Mouse (Mus musculus) liver, embryonic 11.5 days (tissue): ENCODE data around the gene Entpd1. TPM values are rescaled to one million over a fixed set of nuclear protein-coding genes. Genes with fewer than 3 reads are reported as not detected.

Source experiments
- ATAC-seq: fragments of 200-750 bp; cut with Nextera tagmentation; replicated peaks from 2 replicates; pipeline ENCODE4 v1.8.0; 2017; ENCODE audit warnings: moderate number of reproducible peaks, mild to moderate bottlenecking, moderate TSS enrichment, moderate library complexity; ENCODE audit not compliant: low FRiP score
- DNase-seq: peaks from one replicate; pipeline ENCODE4 v3.0.0-alpha.2; 2017; ENCODE audit warnings: low spot score
- H3K27ac ChIP-seq: fragments of 300-500 bp; sonication (generic); 2 replicates; pipeline ENCODE4 v1.5.1; 2014; ENCODE audit warnings: mild to moderate bottlenecking, low read depth, low read length, control low read depth
- H3K27me3 ChIP-seq: fragments of 300-500 bp; sonication (generic); replicated peaks from 2 replicates; pipeline ENCODE4 v1.6.1; 2014; ENCODE audit warnings: low read length, mixed read lengths; ENCODE audit not compliant: control insufficient read depth, insufficient read depth
- H3K36me3 ChIP-seq: fragments of 300-500 bp; sonication (generic); 2 replicates; pipeline ENCODE4 v1.6.1; 2014; ENCODE audit warnings: mild to moderate bottlenecking, low read length, moderate library complexity, mixed read lengths; ENCODE audit not compliant: control insufficient read depth, insufficient read depth
- H3K4me1 ChIP-seq: fragments of 300-500 bp; sonication (generic); replicated peaks from 2 replicates; pipeline ENCODE4 v1.6.1; 2014; ENCODE audit warnings: low read length, mixed read lengths; ENCODE audit not compliant: control insufficient read depth, insufficient read depth
- H3K4me2 ChIP-seq: fragments of 300-500 bp; sonication (generic); 2 replicates; pipeline ENCODE4 v1.6.1; 2014; ENCODE audit warnings: mild to moderate bottlenecking, control low read depth, moderate library complexity
- H3K4me3 ChIP-seq: fragments of 300-500 bp; sonication (generic); 2 replicates; pipeline ENCODE4 v1.5.1; 2014; ENCODE audit warnings: low read depth, low read length, control low read depth
- H3K9ac ChIP-seq: fragments of 300-500 bp; sonication (generic); 2 replicates; pipeline ENCODE4 v1.6.1; 2014; ENCODE audit warnings: low read depth, low read length, control low read depth
- H3K9me3 ChIP-seq: fragments of 300-500 bp; sonication (generic); 2 replicates; pipeline ENCODE4 v1.6.1; 2016; ENCODE audit warnings: low read length, inconsistent platforms, mixed read lengths; ENCODE audit not compliant: control insufficient read depth
- WGBS: fragments of 180-500 bp; shearing (Covaris S2); extraction: QIAGEN DNeasy Blood & Tissue Kit; methylation state at CpG from one replicate; pipeline ENCODE4 v1.1.7; 2014; 5-methylcytosine and 5-hydroxymethylcytosine counted together
- polyA plus RNA-seq: library from polyadenylated mRNA; unstranded; fragments of >200 nt; fragmentation: Nextera tagmentation; extraction: Ambion mirVana; gene quantifications from 2 replicates; pipeline ENCODE4 v1.2.1, GENCODE M21; 2014

Entpd1 gene
- polyA plus RNA-seq, 1 experiment from 2014 or later: 3.0 TPM

DNA sequence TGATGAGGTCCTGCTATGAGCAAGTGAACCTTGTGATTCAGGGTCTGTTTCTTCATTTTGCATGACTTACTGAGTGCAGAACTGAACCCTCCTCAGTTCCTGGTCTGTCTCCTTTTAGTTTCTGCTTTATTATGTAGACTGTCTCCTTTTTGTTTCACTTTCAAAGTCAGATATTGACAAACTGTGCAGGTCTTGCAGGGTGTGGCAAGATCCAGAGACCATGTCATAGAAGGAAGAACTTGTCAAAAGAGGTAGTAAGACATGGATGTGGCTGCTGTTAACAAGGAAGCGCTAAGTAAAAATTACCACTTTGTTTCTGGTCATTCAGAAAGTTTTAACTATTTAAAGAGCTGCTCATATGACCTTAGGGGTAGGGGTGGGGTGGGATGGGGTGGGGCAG, 72.0 kb downstream of the Entpd1 start:
- ATAC-seq: no peak

DNA sequence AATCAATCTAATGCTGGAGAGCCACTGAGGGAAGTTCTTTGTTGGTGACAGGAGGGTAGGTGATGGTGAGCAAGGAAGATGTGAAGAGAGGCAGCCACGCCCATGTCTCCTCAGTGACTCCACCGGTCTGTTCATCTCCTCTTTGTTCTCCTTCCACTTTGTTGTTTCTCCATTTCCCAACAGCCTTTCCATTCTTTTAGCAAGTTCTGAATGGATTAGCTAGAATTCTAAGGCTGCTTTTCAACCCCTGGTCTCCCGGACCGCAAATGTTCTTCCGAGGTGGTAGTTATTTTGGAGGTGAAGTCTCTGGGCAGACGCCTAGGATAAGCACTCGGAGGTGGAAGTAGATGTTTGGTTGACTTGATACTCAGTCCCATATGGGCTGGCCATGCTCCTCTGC, 72.4 kb downstream of the Entpd1 start:
- Histone ChIP-seq H3K4me2 (no peak overlapping the region), H3K27ac (no peak overlapping the region), H3K36me3 (no peaks in the 10 kb centered on the region), H3K27me3 (no peaks in the 10 kb centered on the region), H3K4me1 (no peaks in the 10 kb centered on the region; the same call in 1 of the 2 replicates), H3K9ac (no peak overlapping the region), H3K4me3 (no peak overlapping the region), H3K9me3 (no peaks in the 10 kb centered on the region)
- DNase-seq (no peak), ATAC-seq (no peak)
- 81% methylated on average over 7 of the region's 7 CpGs for WGBS

More for the DNA sequence above, 72.0 kb downstream of the Entpd1 start:
- Histone ChIP-seq H3K4me3 (no peak overlapping the region), H3K27me3 (no peaks in the 10 kb centered on the region), H3K4me2 (no peak overlapping the region), H3K36me3 (no peaks in the 10 kb centered on the region), H3K27ac (no peak overlapping the region), H3K9me3 (no peaks in the 10 kb centered on the region), H3K4me1 (no peaks in the 10 kb centered on the region; the same call in 1 of the 2 replicates), H3K9ac (no peak overlapping the region)
- WGBS: 83% methylated on average over 1 of the region's 1 CpGs
- no peak for DNase-seq

DNA sequence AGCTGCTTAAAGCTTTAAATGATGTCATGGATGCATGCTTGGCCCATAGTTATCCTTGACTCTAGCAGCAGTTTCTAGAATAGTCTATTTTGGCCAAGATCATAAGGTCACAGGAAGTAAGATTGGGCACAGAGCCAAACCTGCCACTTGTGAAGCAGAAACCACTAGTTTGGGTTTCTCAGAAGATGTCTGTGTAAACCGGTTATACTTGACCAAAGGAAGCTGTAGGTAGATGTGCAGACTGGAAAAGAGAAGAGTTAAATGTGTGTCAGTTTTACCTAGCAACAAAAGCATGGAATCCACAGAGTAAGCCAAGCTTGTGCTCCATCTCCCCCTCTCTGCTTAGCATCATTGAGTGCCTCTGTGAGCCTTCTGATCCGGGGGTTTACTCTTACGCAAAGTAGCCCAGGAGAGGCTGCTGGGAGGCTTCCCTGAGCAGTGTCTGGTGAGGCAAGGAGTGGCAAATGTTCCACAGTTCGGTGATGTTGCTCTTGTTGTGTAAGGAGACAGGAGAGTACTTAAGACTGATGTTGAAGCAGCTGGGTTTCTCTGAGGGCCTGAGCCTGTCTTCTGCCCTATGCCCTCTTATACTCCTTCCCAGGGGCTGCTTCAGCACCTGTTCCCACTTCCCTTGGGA, 75.2 kb downstream of the Entpd1 start:
- Histone ChIP-seq H3K27me3 (no peaks in the 10 kb centered on the region), H3K4me2 (no peak overlapping the region), H3K27ac (no peak overlapping the region), H3K9me3 (no peaks in the 10 kb centered on the region), H3K9ac (no peak overlapping the region), H3K4me3 (no peak overlapping the region), H3K4me1 (no peaks in the 10 kb centered on the region; the same call in 1 of the 2 replicates), H3K36me3 (no peaks in the 10 kb centered on the region)
- DNase-seq: no peak
- WGBS: 78% methylated on average over 4 of the region's 4 CpGs
- ATAC-seq: no peak

DNA sequence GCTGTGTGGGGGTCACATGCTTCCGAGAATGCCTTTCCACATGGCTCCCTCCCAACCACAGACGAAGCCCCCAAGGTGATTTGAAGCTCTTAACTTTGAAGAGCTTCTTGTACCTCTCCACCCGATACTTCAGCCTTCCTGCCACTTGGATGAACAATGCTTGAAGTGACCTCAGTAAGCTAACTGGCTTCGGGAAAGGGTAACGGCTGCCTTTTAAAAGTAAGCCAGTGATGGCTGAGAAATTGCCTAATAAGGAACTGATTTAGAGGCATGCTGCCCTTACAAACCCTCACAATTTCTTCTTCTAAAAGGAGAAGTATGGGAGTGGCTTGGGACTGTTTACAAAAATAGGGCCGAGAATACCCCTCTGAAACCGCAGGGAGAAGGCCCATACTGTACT, 81.0 kb downstream of the Entpd1 start:
- no peak for DNase-seq
- ATAC-seq: no peak
- WGBS: 68% methylated on average over 7 of the region's 7 CpGs

DNA sequence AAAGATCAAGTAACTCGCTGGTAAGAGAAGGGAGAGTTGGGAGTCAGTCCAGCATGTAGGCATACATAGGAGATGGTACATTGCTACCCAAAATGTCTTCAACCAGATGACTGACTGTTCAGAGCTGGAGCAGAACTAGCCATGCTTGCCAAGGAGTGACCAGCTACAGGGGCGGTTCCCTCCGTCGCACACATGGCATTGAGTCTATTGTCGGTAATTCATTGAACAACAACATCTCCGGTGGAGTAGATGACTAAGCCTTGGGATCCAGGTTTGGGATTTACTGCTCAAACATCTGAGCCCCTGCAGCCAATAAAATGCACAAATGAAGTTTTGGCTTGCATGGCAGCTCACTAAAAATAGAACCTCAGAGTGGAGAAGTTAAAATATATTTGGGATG, 84.0 kb downstream of the Entpd1 start:
- no peak overlapping the region for H3K4me3 ChIP-seq
- no peaks in the 10 kb centered on the region for H3K27me3 ChIP-seq
- ATAC-seq (no peak), DNase-seq (no peak)
- H3K9ac ChIP-seq: no peak overlapping the region
- 89% methylated on average over 6 of the region's 6 CpGs for WGBS
- no peak overlapping the region for H3K27ac ChIP-seq
- no peaks in the 10 kb centered on the region for H3K4me1 ChIP-seq
- H3K4me2 ChIP-seq: no peak overlapping the region
- H3K36me3 ChIP-seq: no peaks in the 10 kb centered on the region
- no peaks in the 10 kb centered on the region for H3K9me3 ChIP-seq

More for the DNA sequence above, 81.0 kb downstream of the Entpd1 start:
- no peaks in the 10 kb centered on the region for H3K4me1 ChIP-seq
- no peak overlapping the region for H3K9ac ChIP-seq
- no peaks in the 10 kb centered on the region for H3K27me3 ChIP-seq
- no peak overlapping the region for H3K4me2 ChIP-seq
- H3K4me3 ChIP-seq: no peak overlapping the region
- H3K36me3 ChIP-seq: no peaks in the 10 kb centered on the region
- no peaks in the 10 kb centered on the region for H3K9me3 ChIP-seq
- H3K27ac ChIP-seq: no peak overlapping the region

DNA sequence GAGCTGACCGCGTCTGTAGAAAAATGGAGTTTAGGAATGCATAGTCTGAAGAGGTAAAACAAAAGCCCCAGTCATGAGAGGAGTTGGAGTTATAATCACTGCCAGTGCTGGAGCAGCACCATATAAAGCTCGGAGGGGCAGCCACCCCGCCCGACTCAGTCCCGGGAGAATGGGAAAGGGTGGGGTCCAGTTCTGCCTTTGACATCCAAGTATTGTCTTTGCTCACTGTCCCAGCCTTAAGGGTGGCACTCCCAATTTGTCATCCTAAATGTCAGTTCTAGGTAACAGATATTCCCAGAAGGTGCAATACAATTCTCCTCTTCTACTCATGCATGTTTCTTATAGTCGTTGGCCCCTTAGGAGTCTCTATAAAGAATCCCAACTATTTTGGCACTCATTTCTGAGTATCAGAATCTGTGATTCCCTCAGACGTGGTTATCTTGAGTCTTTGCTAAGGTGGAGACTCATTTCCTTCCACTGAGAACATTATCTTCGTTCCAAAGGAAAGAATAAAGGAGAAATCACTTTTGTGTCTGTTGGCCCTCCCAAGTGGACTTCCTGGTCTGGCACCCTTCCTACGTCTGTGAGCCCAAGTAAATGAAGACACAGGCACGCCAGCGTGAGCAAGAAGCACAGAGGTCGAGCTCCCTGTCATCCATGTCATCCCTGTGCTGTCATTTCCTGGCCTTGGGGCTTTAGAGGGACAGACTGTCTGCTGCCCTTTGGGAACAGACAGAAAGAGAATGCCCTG, 86.1 kb downstream of the Entpd1 start:
- Histone ChIP-seq H3K4me2 (no peak overlapping the region), H3K9ac (no peak overlapping the region), H3K27me3 (no peaks in the 10 kb centered on the region), H3K36me3 (no peaks in the 10 kb centered on the region), H3K4me3 (no peak overlapping the region), H3K4me1 (no peaks in the 10 kb centered on the region), H3K27ac (no peak overlapping the region), H3K9me3 (no peaks in the 10 kb centered on the region)
- WGBS: 62% methylated on average over 13 of the region's 13 CpGs
- ATAC-seq: no peak
- no peak for DNase-seq

DNA sequence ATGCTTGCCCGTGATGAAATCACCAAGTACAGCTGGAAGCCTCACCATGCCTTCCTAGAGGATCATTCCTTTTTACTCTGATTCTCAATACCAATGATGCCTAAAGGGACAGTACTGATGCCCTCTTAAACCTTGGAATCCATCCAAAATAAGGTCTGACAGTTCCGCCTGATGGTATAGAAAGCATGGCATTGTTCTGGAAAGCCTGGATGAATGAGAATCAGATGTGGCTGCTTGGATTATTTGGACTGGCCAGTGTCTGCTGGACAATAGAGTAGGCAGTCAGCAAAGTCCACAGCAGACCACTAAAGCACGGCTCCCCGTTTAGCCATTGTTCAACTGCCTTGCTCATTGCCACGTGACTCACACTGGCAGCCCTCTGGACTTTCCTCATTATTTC, 87.7 kb downstream of the Entpd1 start:
- DNase-seq (no peak), ATAC-seq (no peak)
- Histone ChIP-seq H3K9me3 (no peaks in the 10 kb centered on the region), H3K4me2 (no peak overlapping the region), H3K9ac (no peak overlapping the region), H3K4me1 (no peaks in the 10 kb centered on the region), H3K27me3 (no peaks in the 10 kb centered on the region), H3K36me3 (no peaks in the 10 kb centered on the region), H3K4me3 (no peak overlapping the region), H3K27ac (no peak overlapping the region)
- 86% methylated on average over 5 of the region's 5 CpGs for WGBS

DNA sequence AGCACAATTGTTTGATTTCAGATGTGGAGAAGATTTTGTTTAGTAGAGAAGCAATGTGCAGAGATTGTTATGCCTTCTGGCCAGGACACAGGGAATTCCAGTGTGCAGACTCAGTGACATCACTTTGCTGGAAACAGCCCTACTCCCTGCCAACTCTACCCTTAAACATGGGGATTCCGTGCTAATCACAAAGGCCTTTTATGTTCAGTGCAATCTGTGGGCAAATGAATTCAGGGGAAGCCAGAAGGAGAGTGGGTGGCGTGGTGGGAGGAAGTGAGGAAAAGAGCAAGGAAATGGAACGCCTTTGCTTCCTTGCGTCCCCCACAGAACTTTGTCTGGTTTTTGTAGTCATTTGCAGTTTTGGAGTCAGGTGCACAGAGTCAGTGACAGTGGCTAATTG, 90.2 kb downstream of the Entpd1 start:
- H3K9ac ChIP-seq: no peak overlapping the region
- H3K4me1 ChIP-seq: no peaks in the 10 kb centered on the region
- H3K27ac ChIP-seq: no peak overlapping the region
- no peaks in the 10 kb centered on the region for H3K9me3 ChIP-seq
- no peak for DNase-seq
- ATAC-seq: no peak
- H3K4me3 ChIP-seq: no peak overlapping the region
- H3K36me3 ChIP-seq: no peaks in the 10 kb centered on the region
- WGBS: 60% methylated on average over 4 of the region's 4 CpGs
- no peaks in the 10 kb centered on the region for H3K27me3 ChIP-seq
- H3K4me2 ChIP-seq: no peak overlapping the region
